Mouse (Mus musculus): ENCODE results near the gene Btbd35f25.
"Not testable (repeated sequence)": the region's sequence is repeated elsewhere in the genome, so short reads cannot be mapped to it uniquely, and the experiment has no call there.

The Btbd35f25 gene

GRCm38 (mm10) chrX:31717056-31717455 lies at the start of gene Btbd35f25:
Btbd35f25 (minus strand) TSS chrX:31717156.
- not testable (repeated sequence) for DNase-seq (ENCODE audit: low read depth, low spot score)

- DNase-seq (ENCODE audit: low read depth, low spot score): no peak
Observed at GRCm38 (mm10) chrX:31766255-31766654, 49.3 kb upstream of the Btbd35f25 start.

GRCm38 (mm10) chrX:31764001-31764400 lies 47.0 kb upstream of the Btbd35f25 start:
- no peak for DNase-seq (ENCODE audit: low read depth, low spot score)

GRCm38 (mm10) chrX:31745079-31745478 lies 28.1 kb upstream of the Btbd35f25 start:
- DNase-seq (ENCODE audit: low read depth, low spot score): no peak

GRCm38 (mm10) chrX:31736958-31737357 lies 20.0 kb upstream of the Btbd35f25 start:
- DNase-seq (ENCODE audit: low read depth, low spot score): no peak
